Mouse (Mus musculus) lung, adult 2 months (tissue): Measurements from ENCODE around the gene Pdcd2l.

Experiments
- CTCF ChIP-seq: fragments of 200-500 bp; IDR thresholded peaks from 2 replicates; pipeline ENCODE4 v1.5.1; 2011; ENCODE audit warnings: mild to moderate bottlenecking, low read length, control low read depth; ENCODE audit not compliant: insufficient read depth
- POLR2A ChIP-seq: fragments of 200-500 bp; IDR thresholded peaks from 2 replicates; pipeline ENCODE4 v1.6.1; 2011; ENCODE audit warnings: low read depth, mild to moderate bottlenecking, control low read depth, low read length, borderline replicate concordance; ENCODE audit errors: extremely low read depth

GRCm38 (mm10) chr7:34167766-34168469 is 28.5 kb downstream of the Pdcd2l start:
- no peak for TF ChIP-seq CTCF
- TF ChIP-seq POLR2A = no peak
